Comparison of ENCODE assay signal across 10 mouse cellular contexts in the genomic region with DNA sequence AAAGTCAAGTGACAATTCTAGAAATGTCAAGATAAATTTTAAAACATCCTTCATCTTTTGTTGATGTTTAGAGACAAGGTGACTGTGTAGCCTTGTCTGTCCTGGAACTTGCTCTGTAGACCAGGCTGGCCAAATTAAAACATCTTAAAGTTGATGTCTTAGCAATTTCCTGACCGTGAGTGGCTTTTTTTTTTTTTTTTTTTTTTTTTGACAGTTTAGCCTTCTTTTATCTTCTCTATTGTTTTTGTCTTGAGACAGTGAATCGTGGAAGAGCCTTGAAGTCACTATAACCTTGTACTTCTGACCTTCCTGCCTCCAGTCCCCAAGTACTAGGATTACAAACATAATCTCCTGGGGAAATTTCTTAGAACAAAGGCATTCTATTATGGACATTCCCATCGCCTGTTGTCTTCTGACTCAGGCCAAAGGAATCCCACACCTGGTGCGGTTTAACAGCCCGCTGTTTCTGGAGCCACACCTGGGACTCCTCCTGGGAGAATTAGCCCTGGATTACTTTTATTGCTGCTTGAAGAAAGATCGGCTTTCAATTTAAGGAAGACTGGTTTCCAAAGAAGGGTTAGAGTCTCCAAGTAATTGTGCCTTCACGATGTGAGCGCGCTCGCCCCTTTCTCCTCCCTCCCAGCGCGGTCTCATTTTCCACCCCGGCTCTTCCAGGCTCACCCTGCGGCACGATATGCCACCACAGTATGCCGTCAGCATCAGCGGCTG. TPM values are rescaled to one million over a fixed set of nuclear protein-coding genes. Genes with fewer than 3 reads are reported as not detected.
DNase-seq lines count a peak whose midpoint lies in the region; ATAC-seq and TF ChIP-seq lines count a peak whose summit lies in the region.
"Had no signal": no experiment of that assay in that cellular context is flagged by ENCODE, and none has a peak within 500 bp of the region (broad histone marks: within the 10 kb centered on the region; RNA-seq: fewer than 3 reads in every experiment).

No protein-coding gene starts in this region.

- intact Hi-C loops in gastrocnemius, postnatal 14 days (cut with DNase I; ENCODE audit: low total_unique reads) = no loop called here

- H3K4me3 ChIP-seq in lung, embryonic 14.5 days (ENCODE audit: low read depth, low read length) = no peak overlapping the region
- H3K4me3 ChIP-seq in embryonic facial prominence, embryonic 13.5 days = no peak overlapping the region
- no peak overlapping the region for H3K4me3 ChIP-seq in intestine, postnatal 0 days (ENCODE audit: low read depth, low read length)
- H3K4me3 ChIP-seq in neural tube, embryonic 15.5 days (replicated peaks) = no peak overlapping the region

- H3K27me3 ChIP-seq in lung, embryonic 14.5 days (ENCODE audit: insufficient read depth, low read length) = no peaks in the 10 kb centered on the region
- no peaks in the 10 kb centered on the region for H3K27me3 ChIP-seq in embryonic facial prominence, embryonic 13.5 days
- H3K27me3 ChIP-seq in intestine, postnatal 0 days (replicated peaks; ENCODE audit: control insufficient read depth, insufficient read depth, low read length) = no peaks in the 10 kb centered on the region
- no peaks in the 10 kb centered on the region for H3K27me3 ChIP-seq in neural tube, embryonic 15.5 days (replicated peaks)

- TF ChIP-seq CTCF in lung, embryonic 14.5 days (IDR thresholded peaks at IDR 0.05; ENCODE audit: low read depth) = no peak
- no peak for TF ChIP-seq CTCF in intestine, postnatal 0 days (IDR thresholded peaks at IDR 0.05; ENCODE audit: low read depth)

- H3K9me3 ChIP-seq in lung, embryonic 14.5 days (ENCODE audit: low read depth, low read length) = no peaks in the 10 kb centered on the region
- no peaks in the 10 kb centered on the region for H3K9me3 ChIP-seq in embryonic facial prominence, embryonic 13.5 days
- H3K9me3 ChIP-seq in intestine, postnatal 0 days (ENCODE audit: control insufficient read depth) = no peaks in the 10 kb centered on the region
- H3K9me3 ChIP-seq in neural tube, embryonic 15.5 days (replicated peaks) = no peaks in the 10 kb centered on the region

- 17% methylated on average over 17 of the region's 17 CpGs for WGBS in lung, embryonic 14.5 days
- 6% methylated on average over 17 of the region's 17 CpGs for WGBS in embryonic facial prominence, embryonic 13.5 days
- 11% methylated on average over 17 of the region's 17 CpGs for whole genome bisulfite sequencing in intestine, postnatal 0 days
- WGBS in neural tube, embryonic 15.5 days = 8% methylated on average over 17 of the region's 17 CpGs

- H3K36me3 ChIP-seq in lung, embryonic 14.5 days (ENCODE audit: insufficient read depth) = no peaks in the 10 kb centered on the region
- no peaks in the 10 kb centered on the region for H3K36me3 ChIP-seq in embryonic facial prominence, embryonic 13.5 days
- no peaks in the 10 kb centered on the region for H3K36me3 ChIP-seq in intestine, postnatal 0 days (ENCODE audit: control insufficient read depth, insufficient read depth)
- H3K36me3 ChIP-seq in neural tube, embryonic 15.5 days = no peaks in the 10 kb centered on the region

- ATAC-seq in lung, embryonic 14.5 days (ENCODE audit: insufficient read depth) = no peak
- no peak for ATAC-seq in embryonic facial prominence, embryonic 13.5 days (ENCODE audit: insufficient number of reproducible peaks, insufficient read depth, low FRiP score, low TSS enrichment, low read depth)
- peak; percentile 81 for ATAC-seq in intestine, postnatal 0 days
- no peak for ATAC-seq in neural tube, embryonic 15.5 days (ENCODE audit: low FRiP score)
- ATAC-seq: liver, postnatal 0 days had no signal

- no peak overlapping the region for H3K27ac ChIP-seq in lung, embryonic 14.5 days (ENCODE audit: low read depth)
- H3K27ac ChIP-seq in embryonic facial prominence, embryonic 13.5 days = no peak overlapping the region
- no peak overlapping the region for H3K27ac ChIP-seq in intestine, postnatal 0 days (ENCODE audit: low read depth, low read length)
- no peak overlapping the region for H3K27ac ChIP-seq in neural tube, embryonic 15.5 days (replicated peaks)

- H3K9ac ChIP-seq in lung, embryonic 14.5 days = 0 out of 2 replicates have a peak overlapping the region, but pooled peaks have one; percentile 3
- H3K9ac ChIP-seq in embryonic facial prominence, embryonic 13.5 days = no peak overlapping the region
- no peak overlapping the region for H3K9ac ChIP-seq in intestine, postnatal 0 days (ENCODE audit: low read depth, low read length)
- no peak overlapping the region for H3K9ac ChIP-seq in neural tube, embryonic 15.5 days (replicated peaks)
- H3K9ac ChIP-seq: liver, postnatal 0 days had no signal

- peak overlapping the region; percentile 29 for H3K4me2 ChIP-seq in lung, embryonic 14.5 days
- H3K4me2 ChIP-seq in embryonic facial prominence, embryonic 13.5 days = peak overlapping the region; percentile 43
- peak overlapping the region; percentile 48 for H3K4me2 ChIP-seq in intestine, postnatal 0 days (replicated peaks; ENCODE audit: low read depth)
- H3K4me2 ChIP-seq in neural tube, embryonic 15.5 days = peak overlapping the region; percentile 31

- no peaks in the 10 kb centered on the region for H3K4me1 ChIP-seq in lung, embryonic 14.5 days (ENCODE audit: insufficient read depth)
- peaks cover 20% of the 10 kb centered on the region for H3K4me1 ChIP-seq in embryonic facial prominence, embryonic 13.5 days
- no peaks in the 10 kb centered on the region for H3K4me1 ChIP-seq in intestine, postnatal 0 days (replicated peaks; ENCODE audit: control insufficient read depth, insufficient read depth, low read length)
- peaks cover 10% of the 10 kb centered on the region for H3K4me1 ChIP-seq in neural tube, embryonic 15.5 days

- DNase-seq in lung, embryonic 14.5 days = no peak
- DNase-seq in lung, postnatal 25 days (ENCODE audit: low spot score) = no peak
- DNase-seq in yolk sac, embryonic 10.5 days (ENCODE audit: low spot score) = no peak
- DNase-seq in gastrocnemius, postnatal 14 days = no peak
- DNase-seq: cerebellum, adult 9-10 months; liver, postnatal 0 days; right cerebral cortex, postnatal 14 days had no signal

RNA-seq across cellular contexts. Expression of a gene that starts 6.3 kb away (rescaled TPM):
- 27.7 and 29.6 TPM in 2 replicates for polyA plus RNA-seq in lung, embryonic 14.5 days (2014; fragmentation: Nextera tagmentation; extraction: Ambion mirVana)
- 19.8 TPM in 2 replicates for polyA plus RNA-seq in embryonic facial prominence, embryonic 13.5 days (2015; fragmentation: Nextera tagmentation; extraction: Ambion mirVana)
- polyA plus RNA-seq in intestine, postnatal 0 days (2015; fragmentation: Nextera tagmentation; extraction: Ambion mirVana) = 42.3 and 51.6 TPM in 2 replicates
- polyA plus RNA-seq in neural tube, embryonic 15.5 days (2015; fragmentation: Nextera tagmentation; extraction: Ambion mirVana) = 49.4 and 53.0 TPM in 2 replicates
- 10 to 100 TPM; 36.8 to 41.5 TPM for total RNA-seq in gastrocnemius, postnatal 14 days (2021)

RNA-seq across cellular contexts. Expression of a gene that starts 45.6 kb away (rescaled TPM):
- polyA plus RNA-seq in lung, embryonic 14.5 days (2014; fragmentation: Nextera tagmentation; extraction: Ambion mirVana) = 104 and 105 TPM in 2 replicates
- polyA plus RNA-seq in embryonic facial prominence, embryonic 13.5 days (2015; fragmentation: Nextera tagmentation; extraction: Ambion mirVana) = 81.6 and 89.9 TPM in 2 replicates
- polyA plus RNA-seq in intestine, postnatal 0 days (2015; fragmentation: Nextera tagmentation; extraction: Ambion mirVana) = 13.8 and 14.7 TPM in 2 replicates
- 27.7 and 36.7 TPM in 2 replicates for polyA plus RNA-seq in neural tube, embryonic 15.5 days (2015; fragmentation: Nextera tagmentation; extraction: Ambion mirVana)
- 10 to 100 TPM; 61.5 to 66.5 TPM for total RNA-seq in gastrocnemius, postnatal 14 days (2021)
